Mouse (Mus musculus) 3T3-L1 (cell line): ENCODE measurements at regions not wholly inside any gene's neighbourhood (a gene's known extent, or its start where the extent isn't known, plus 50 kb on each side); places are given as distances from the start of the nearest gene placed in this dataset.

ENCODE experiments used
- DNase-seq: peaks from one replicate; pipeline ENCODE4 v3.0.0-alpha.2; 2015; ENCODE audit warnings: low read depth, low spot score

- DNase-seq = no peak
Measured at GRCm38 (mm10) chr2:173366734-173367133, 90.4 kb upstream of the Pmepa1 start.

- no peak for DNase-seq
Measured at GRCm38 (mm10) chr2:173368899-173369298, 92.6 kb upstream of the Pmepa1 start.

GRCm38 (mm10) chr2:173376926-173377325 is 100.6 kb upstream of the Pmepa1 start:
- no peak for DNase-seq

- peak; percentile 30 for DNase-seq
Measured at GRCm38 (mm10) chr2:173377497-173378257, 101.3 kb upstream of the Pmepa1 start.

- DNase-seq = no peak
Measured at GRCm38 (mm10) chr2:173379736-173380135, 103.4 kb upstream of the Pmepa1 start.

- no peak for DNase-seq
Measured at GRCm38 (mm10) chr2:173380341-173380761, 104.0 kb upstream of the Pmepa1 start.

- DNase-seq = no peak
Measured at GRCm38 (mm10) chr2:173382176-173382813, 106.0 kb upstream of the Pmepa1 start.

- DNase-seq = peak; percentile 43
Measured at GRCm38 (mm10) chr2:173384935-173385586, 108.7 kb upstream of the Pmepa1 start.

GRCm38 (mm10) chr2:173385722-173386141 is 109.4 kb upstream of the Pmepa1 start:
- DNase-seq = peak; percentile 48

- DNase-seq = no peak
Measured at GRCm38 (mm10) chr2:173388140-173388539, 111.8 kb upstream of the Pmepa1 start.

- DNase-seq = no peak
Measured at GRCm38 (mm10) chr2:173392557-173393323, 116.4 kb upstream of the Pmepa1 start.

- DNase-seq = no peak
Measured at GRCm38 (mm10) chr2:173393324-173393592, 116.9 kb upstream of the Pmepa1 start.

GRCm38 (mm10) chr2:173395526-173395925 is 119.2 kb upstream of the Pmepa1 start:
- DNase-seq = peak; percentile 10

GRCm38 (mm10) chr2:173397846-173398331 is 121.6 kb upstream of the Pmepa1 start:
- DNase-seq = no peak

- no peak for DNase-seq
Measured at GRCm38 (mm10) chr2:173405629-173406028, 116.8 kb upstream of the 1700021F07Rik start.

- no peak for DNase-seq
Measured at GRCm38 (mm10) chr2:173406344-173407094, 115.9 kb upstream of the 1700021F07Rik start.

- DNase-seq = no peak
Measured at GRCm38 (mm10) chr2:173407133-173407532, 115.3 kb upstream of the 1700021F07Rik start.

GRCm38 (mm10) chr2:173408681-173409081 is 113.7 kb upstream of the 1700021F07Rik start:
- no peak for DNase-seq

- DNase-seq = no peak
Measured at GRCm38 (mm10) chr2:173409433-173409832, 113.0 kb upstream of the 1700021F07Rik start.

- no peak for DNase-seq
Measured at GRCm38 (mm10) chr2:173413906-173414656, 108.3 kb upstream of the 1700021F07Rik start.
